Mouse (Mus musculus) heart, embryonic 12.5 days (tissue): Measurements from ENCODE around the gene Znrf3. TPM values are rescaled to one million over a fixed set of nuclear protein-coding genes. Genes with fewer than 3 reads are reported as not detected.

ENCODE experiments used
- ATAC-seq: fragments of 200-750 bp; cut with Nextera tagmentation; 2 replicates; pipeline ENCODE4 v1.8.0; 2017; ENCODE audit warnings: moderate TSS enrichment, moderate library complexity; ENCODE audit not compliant: insufficient number of reproducible peaks, low FRiP score
- H3K27ac ChIP-seq: fragments of 300-500 bp; sonication (generic); 2 replicates; pipeline ENCODE4 v1.5.1; 2016; ENCODE audit warnings: mild to moderate bottlenecking, moderate library complexity; ENCODE audit not compliant: poor library complexity, severe bottlenecking
- H3K27me3 ChIP-seq: fragments of 300-500 bp; sonication (generic); replicated peaks from 2 replicates; pipeline ENCODE4 v1.6.1; 2016; ENCODE audit warnings: mild to moderate bottlenecking, moderate library complexity
- H3K36me3 ChIP-seq: fragments of 300-500 bp; sonication (generic); 2 replicates; pipeline ENCODE4 v1.6.1; 2016; ENCODE audit warnings: mild to moderate bottlenecking, moderate library complexity
- H3K4me1 ChIP-seq: fragments of 300-500 bp; sonication (generic); replicated peaks from 2 replicates; pipeline ENCODE4 v1.6.1; 2016; ENCODE audit warnings: mild to moderate bottlenecking
- H3K4me2 ChIP-seq: fragments of 300-500 bp; sonication (generic); 2 replicates; pipeline ENCODE4 v1.6.1; 2016; ENCODE audit warnings: mild to moderate bottlenecking, moderate library complexity
- H3K4me3 ChIP-seq: fragments of 300-500 bp; sonication (generic); 2 replicates; pipeline ENCODE4 v1.5.1; 2016; ENCODE audit warnings: mild to moderate bottlenecking
- H3K9ac ChIP-seq: fragments of 300-500 bp; sonication (generic); 2 replicates; pipeline ENCODE4 v1.6.1; 2016; ENCODE audit warnings: mild to moderate bottlenecking, moderate library complexity
- H3K9me3 ChIP-seq: fragments of 300-500 bp; sonication (generic); replicated peaks from 2 replicates; pipeline ENCODE4 v1.6.1; 2016; ENCODE audit warnings: mild to moderate bottlenecking, moderate library complexity
- WGBS: fragments of 180-500 bp; shearing (Covaris S2); methylation state at CpG from one replicate; pipeline ENCODE4 v1.1.7; 2016; 5-methylcytosine and 5-hydroxymethylcytosine counted together
- polyA plus RNA-seq: library from polyadenylated mRNA; unstranded; fragments of >200 nt; fragmentation: Nextera tagmentation; extraction: Ambion mirVana; gene quantifications from 2 replicates; pipeline ENCODE4 v1.2.1, GENCODE M21; 2016

The Znrf3 gene
- polyA plus RNA-seq, 1 experiment from 2014 or later, result 7.6 TPM

- H3K9ac ChIP-seq, result no peak overlapping the region
- H3K27me3 ChIP-seq, result no peaks in the 10 kb centered on the region
- H3K27ac ChIP-seq, result peak overlapping the region; percentile 93
- no peak overlapping the region for H3K4me2 ChIP-seq
- no peak overlapping the region for H3K4me3 ChIP-seq
- 0 out of 2 replicates have a peak, but pooled peaks have one; percentile 10 for ATAC-seq
- WGBS, result 48% methylated on average over 8 of the region's 8 CpGs
- no peaks in the 10 kb centered on the region for H3K9me3 ChIP-seq
- H3K36me3 ChIP-seq, result no peaks in the 10 kb centered on the region
- H3K4me1 ChIP-seq, result peaks cover 37% of the 10 kb centered on the region
Observed at GRCm38 (mm10) chr11:5265764-5266163, 178.9 kb downstream of the Znrf3 start.

- Histone ChIP-seq H3K4me3 (no peak overlapping the region), H3K9ac (no peak overlapping the region)
Observed at GRCm38 (mm10) chr11:5263078-5263730, 181.4 kb downstream of the Znrf3 start.

GRCm38 (mm10) chr11:5261508-5262392 lies 182.9 kb downstream of the Znrf3 start, which contains the start of gene Kremen1:
Kremen1 (minus strand) TSS chr11:5261558.
- peaks cover 56% of the 10 kb centered on the region for H3K4me1 ChIP-seq
- peak within 1 kb of the TSS; percentile 78 for H3K4me2 ChIP-seq

More at GRCm38 (mm10) chr11:5263078-5263730, 181.4 kb downstream of the Znrf3 start:
- no peak overlapping the region for H3K27ac ChIP-seq
- ATAC-seq, result no peak
- no peak overlapping the region for H3K4me2 ChIP-seq
- no peaks in the 10 kb centered on the region for H3K27me3 ChIP-seq
- peaks cover 49% of the 10 kb centered on the region for H3K4me1 ChIP-seq
- no peaks in the 10 kb centered on the region for H3K9me3 ChIP-seq
- WGBS, result 56% methylated on average over 26 of the region's 26 CpGs
- no peaks in the 10 kb centered on the region for H3K36me3 ChIP-seq

GRCm38 (mm10) chr11:5260942-5261459 lies 183.6 kb downstream of the Znrf3 start:
- Histone ChIP-seq H3K4me3 (peak overlapping the region; percentile 85), H3K9me3 (no peaks in the 10 kb centered on the region), H3K27ac (peak overlapping the region; percentile 78), H3K9ac (peak overlapping the region; percentile 90), H3K4me2 (peak overlapping the region; percentile 78), H3K27me3 (no peaks in the 10 kb centered on the region), H3K4me1 (peaks cover 55% of the 10 kb centered on the region), H3K36me3 (no peaks in the 10 kb centered on the region)
- 1% methylated on average over 42 of the region's 42 CpGs for WGBS
- ATAC-seq, result peak; percentile 16; the same call in 1 of the 2 replicates

More at GRCm38 (mm10) chr11:5261508-5262392, 182.9 kb downstream of the Znrf3 start, which contains the start of gene Kremen1:
- Histone ChIP-seq H3K27me3 (no peaks in the 10 kb centered on the region), H3K27ac (peak within 1 kb of the TSS; percentile 78), H3K9me3 (no peaks in the 10 kb centered on the region), H3K9ac (peak within 1 kb of the TSS; percentile 90), H3K36me3 (no peaks in the 10 kb centered on the region), H3K4me3 (peak within 1 kb of the TSS; percentile 85)
- peak; percentile 98 for ATAC-seq
- 3% methylated on average over 55 of the region's 80 CpGs for WGBS

GRCm38 (mm10) chr11:5259944-5260598 lies 184.6 kb downstream of the Znrf3 start:
- no peaks in the 10 kb centered on the region for H3K36me3 ChIP-seq
- no peaks in the 10 kb centered on the region for H3K27me3 ChIP-seq
- no peaks in the 10 kb centered on the region for H3K9me3 ChIP-seq
- ATAC-seq, result no peak
- H3K4me1 ChIP-seq, result peaks cover 55% of the 10 kb centered on the region
- peak overlapping the region; percentile 90 for H3K9ac ChIP-seq
- peak overlapping the region; percentile 85 for H3K4me3 ChIP-seq
- 46% methylated on average over 10 of the region's 10 CpGs for WGBS
- H3K4me2 ChIP-seq, result peak overlapping the region; percentile 78
- peak overlapping the region; percentile 78 for H3K27ac ChIP-seq

GRCm38 (mm10) chr11:5258036-5258435 lies 186.6 kb downstream of the Znrf3 start:
- Histone ChIP-seq H3K4me2 (no peak overlapping the region), H3K36me3 (no peaks in the 10 kb centered on the region), H3K27ac (no peak overlapping the region), H3K9ac (no peak overlapping the region), H3K27me3 (no peaks in the 10 kb centered on the region), H3K4me1 (peaks cover 59% of the 10 kb centered on the region), H3K4me3 (no peak overlapping the region), H3K9me3 (no peaks in the 10 kb centered on the region)
- 90% methylated on average over 6 of the region's 6 CpGs for WGBS
- ATAC-seq, result no peak

- no peak for ATAC-seq
- Histone ChIP-seq H3K36me3 (no peaks in the 10 kb centered on the region), H3K4me3 (no peak overlapping the region), H3K9me3 (no peaks in the 10 kb centered on the region), H3K4me2 (no peak overlapping the region), H3K27me3 (no peaks in the 10 kb centered on the region), H3K9ac (no peak overlapping the region), H3K27ac (0 out of 2 replicates have a peak overlapping the region, but pooled peaks have one; percentile 13), H3K4me1 (peaks cover 61% of the 10 kb centered on the region)
- WGBS, result 70% methylated on average over 13 of the region's 13 CpGs
Observed at GRCm38 (mm10) chr11:5257151-5257862, 187.3 kb downstream of the Znrf3 start.

- H3K4me3 ChIP-seq, result no peak overlapping the region
- H3K9ac ChIP-seq, result no peak overlapping the region
- H3K36me3 ChIP-seq, result no peaks in the 10 kb centered on the region
- H3K9me3 ChIP-seq, result no peaks in the 10 kb centered on the region
- no peaks in the 10 kb centered on the region for H3K27me3 ChIP-seq
- H3K27ac ChIP-seq, result no peak overlapping the region; the same call in 1 of the 2 replicates
- peaks cover 64% of the 10 kb centered on the region for H3K4me1 ChIP-seq
- H3K4me2 ChIP-seq, result no peak overlapping the region
- WGBS, result 44% methylated on average over 9 of the region's 9 CpGs
- no peak for ATAC-seq
Observed at GRCm38 (mm10) chr11:5255509-5256014, 189.1 kb downstream of the Znrf3 start.

GRCm38 (mm10) chr11:5254016-5254415 lies 190.6 kb downstream of the Znrf3 start:
- no peaks in the 10 kb centered on the region for H3K36me3 ChIP-seq
- no peak overlapping the region for H3K4me3 ChIP-seq
- WGBS, result 56% methylated on average over 2 of the region's 2 CpGs
- H3K9me3 ChIP-seq, result no peaks in the 10 kb centered on the region
- H3K4me1 ChIP-seq, result peaks cover 53% of the 10 kb centered on the region
- no peaks in the 10 kb centered on the region for H3K27me3 ChIP-seq
- no peak overlapping the region for H3K9ac ChIP-seq
- H3K4me2 ChIP-seq, result no peak overlapping the region
- ATAC-seq, result no peak
- no peak overlapping the region for H3K27ac ChIP-seq

- H3K4me2 ChIP-seq, result no peak overlapping the region
- H3K27ac ChIP-seq, result no peak overlapping the region
- no peaks in the 10 kb centered on the region for H3K36me3 ChIP-seq
- no peak overlapping the region for H3K9ac ChIP-seq
- peaks cover 56% of the 10 kb centered on the region for H3K4me1 ChIP-seq
- H3K27me3 ChIP-seq, result no peaks in the 10 kb centered on the region
- no peak overlapping the region for H3K4me3 ChIP-seq
- no peak for ATAC-seq
- no peaks in the 10 kb centered on the region for H3K9me3 ChIP-seq
- 53% methylated on average over 3 of the region's 3 CpGs for WGBS
Observed at GRCm38 (mm10) chr11:5253528-5253927, 191.1 kb downstream of the Znrf3 start.
